Mouse (Mus musculus): ENCODE data around the gene Galt. TPM values are rescaled to one million over a fixed set of nuclear protein-coding genes. Genes with fewer than 3 reads are reported as not detected.

The Galt gene
- polyA plus RNA-seq, 1 experiment, result 211 TPM

DNA sequence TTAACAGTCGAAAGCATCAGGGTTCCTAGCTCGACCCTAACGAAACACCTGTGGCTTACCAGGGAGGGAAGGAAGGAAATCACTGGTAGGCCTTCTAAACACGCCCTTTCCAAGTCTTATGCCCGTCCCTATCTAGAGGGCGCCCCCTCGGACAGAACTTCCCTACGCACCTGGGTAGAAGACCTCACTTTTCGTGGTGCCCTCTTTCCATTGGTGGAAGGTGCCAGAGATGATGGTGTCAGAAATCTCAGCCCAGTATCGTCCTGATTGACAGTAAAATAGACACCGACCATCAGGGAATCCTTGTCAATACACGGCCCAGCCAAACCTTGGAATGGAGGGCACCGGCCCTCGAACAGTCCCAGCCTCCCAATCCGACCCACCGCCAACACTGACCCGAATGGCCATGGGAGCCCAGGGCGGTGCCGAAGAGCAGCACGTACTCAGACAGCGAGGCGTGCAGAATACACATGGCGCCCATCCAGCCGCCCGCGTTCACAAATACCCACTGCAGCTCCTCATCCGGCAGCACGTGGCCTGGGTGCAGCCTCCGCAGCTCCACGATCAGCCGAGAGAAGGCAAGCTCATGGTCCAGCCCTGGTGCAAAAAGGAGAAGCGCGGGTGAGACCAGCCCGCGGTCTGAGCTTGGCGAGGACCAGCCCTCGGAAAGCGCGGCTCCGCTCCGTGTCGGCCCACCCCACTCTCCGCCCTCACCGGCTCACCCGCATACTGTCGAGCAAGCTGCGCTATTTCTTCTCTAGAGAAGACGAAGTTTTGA, 14.5 kb upstream of the Galt start:
- peaks cover 11% of the 10 kb centered on the region for H3K4me1 ChIP-seq (replicated peaks; ENCODE audit: control insufficient read depth, insufficient read depth, low read length)
- H3K27me3 ChIP-seq (ENCODE audit: control insufficient read depth, insufficient read depth, low read length), result no peaks in the 10 kb centered on the region
- no peaks in the 10 kb centered on the region for H3K36me3 ChIP-seq (ENCODE audit: control insufficient read depth, insufficient read depth, low read length)
- TF ChIP-seq POLR2A (IDR thresholded peaks at IDR 0.05; ENCODE audit: control insufficient read depth, extremely low read depth, insufficient read depth, low read length, poor library complexity), result no peak
- no peak for TF ChIP-seq CTCF (IDR thresholded peaks at IDR 0.05; ENCODE audit: borderline replicate concordance, control insufficient read depth, extremely low read depth, insufficient read depth, low read length, poor library complexity)
- WGBS, result under 1% methylated on average over 48 of the region's 48 CpGs
- H3K4me3 ChIP-seq (ENCODE audit: control insufficient read depth, insufficient read depth, low read length), result peak overlapping the region; percentile 88
- peak; percentile 48 for DNase-seq
- peak overlapping the region; percentile 30 for H3K27ac ChIP-seq (ENCODE audit: control insufficient read depth, insufficient read depth, low read length)

DNA sequence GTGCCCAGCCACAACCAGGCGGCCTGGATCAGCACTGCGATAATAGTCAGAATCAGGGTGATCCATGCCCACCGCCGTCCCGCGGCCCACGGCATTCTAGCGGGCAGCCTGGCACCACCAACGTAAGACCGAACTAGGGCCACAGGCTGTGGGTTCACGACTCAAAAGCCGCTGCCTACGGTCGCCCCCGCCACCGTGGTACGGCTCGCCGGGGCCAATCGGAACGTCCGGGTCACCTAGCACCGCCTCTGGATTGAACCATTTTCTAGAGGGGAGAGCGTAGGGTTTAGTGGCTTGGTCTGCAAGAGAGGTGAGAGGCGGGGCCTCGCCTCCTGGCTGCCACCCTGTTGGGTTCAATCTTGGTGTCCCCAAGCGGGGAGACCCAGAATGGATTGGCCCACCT, 13.9 kb upstream of the Galt start:
- Histone ChIP-seq H3K4me1 (replicated peaks; ENCODE audit: control insufficient read depth, insufficient read depth, low read length) (peaks cover 11% of the 10 kb centered on the region), H3K27ac (ENCODE audit: control insufficient read depth, insufficient read depth, low read length) (peak overlapping the region; percentile 30), H3K4me3 (ENCODE audit: control insufficient read depth, insufficient read depth, low read length) (peak overlapping the region; percentile 88), H3K27me3 (ENCODE audit: control insufficient read depth, insufficient read depth, low read length) (no peaks in the 10 kb centered on the region), H3K36me3 (ENCODE audit: control insufficient read depth, insufficient read depth, low read length) (no peaks in the 10 kb centered on the region)
- under 1% methylated on average over 27 of the region's 27 CpGs for WGBS
- no peak; the same call in 1 of the 2 replicates for TF ChIP-seq CTCF (IDR thresholded peaks at IDR 0.05; ENCODE audit: borderline replicate concordance, control insufficient read depth, extremely low read depth, insufficient read depth, low read length, poor library complexity)
- TF ChIP-seq POLR2A (IDR thresholded peaks at IDR 0.05; ENCODE audit: control insufficient read depth, extremely low read depth, insufficient read depth, low read length, poor library complexity), result peak; percentile 68
- DNase-seq, result peak; percentile 94

DNA sequence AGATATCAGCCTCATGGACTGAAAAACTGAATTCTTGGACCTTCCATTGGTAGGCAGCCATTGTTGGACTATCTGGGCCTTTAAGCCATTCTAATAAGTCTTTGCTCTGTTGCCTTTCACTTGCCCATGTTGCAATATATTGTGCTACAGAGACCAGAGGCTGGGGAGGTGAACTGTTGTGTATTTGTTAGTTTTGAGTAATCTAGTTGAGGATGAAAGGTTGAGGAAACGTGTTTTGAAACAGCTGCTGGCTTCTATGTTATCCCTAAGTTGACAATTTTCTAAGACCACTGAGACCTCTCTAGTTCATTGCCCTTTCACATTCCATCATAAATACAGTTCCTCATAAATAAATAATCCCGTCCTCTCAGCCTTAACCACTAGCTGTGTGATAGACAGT, 10.9 kb upstream of the Galt start:
- Histone ChIP-seq H3K27me3 (ENCODE audit: control insufficient read depth, insufficient read depth, low read length) (no peaks in the 10 kb centered on the region), H3K36me3 (ENCODE audit: control insufficient read depth, insufficient read depth, low read length) (no peaks in the 10 kb centered on the region)
- 87% methylated on average over 2 of the region's 2 CpGs for WGBS

DNA sequence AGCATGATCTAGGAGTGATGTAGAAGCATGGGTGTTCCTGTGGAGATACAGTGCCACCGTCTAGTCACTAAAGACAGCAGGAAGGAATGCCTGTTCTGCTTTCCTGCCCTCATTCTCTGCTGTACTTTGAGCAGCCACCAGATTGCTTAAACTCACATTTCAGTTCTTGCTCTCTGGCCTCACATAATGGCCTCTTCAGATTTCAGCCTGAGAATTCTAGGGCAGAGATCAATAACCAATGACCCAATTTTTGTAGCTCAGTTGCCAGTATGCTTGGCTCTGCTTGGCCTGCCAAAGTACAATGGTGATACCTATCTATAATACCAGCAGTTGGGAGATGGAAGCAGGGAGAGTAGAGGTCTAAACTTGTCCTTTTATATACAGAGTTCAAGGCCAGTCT, 10.0 kb upstream of the Galt start:
- no peak overlapping the region for H3K27ac ChIP-seq (ENCODE audit: control insufficient read depth, insufficient read depth, low read length)
- no peaks in the 10 kb centered on the region for H3K36me3 ChIP-seq (ENCODE audit: control insufficient read depth, insufficient read depth, low read length)
- no peak for DNase-seq
- H3K4me1 ChIP-seq (replicated peaks; ENCODE audit: control insufficient read depth, insufficient read depth, low read length), result peaks cover 7% of the 10 kb centered on the region
- no peaks in the 10 kb centered on the region for H3K27me3 ChIP-seq (ENCODE audit: control insufficient read depth, insufficient read depth, low read length)
- TF ChIP-seq POLR2A (IDR thresholded peaks at IDR 0.05; ENCODE audit: control insufficient read depth, extremely low read depth, insufficient read depth, low read length, poor library complexity) (no peak), CTCF (IDR thresholded peaks at IDR 0.05; ENCODE audit: borderline replicate concordance, control insufficient read depth, extremely low read depth, insufficient read depth, low read length, poor library complexity) (no peak)
- no peak overlapping the region for H3K4me3 ChIP-seq (ENCODE audit: control insufficient read depth, insufficient read depth, low read length)
- WGBS, result 100% methylated on average over 1 of the region's 1 CpGs

More for the DNA sequence above, 10.9 kb upstream of the Galt start:
- no peak overlapping the region for H3K27ac ChIP-seq (ENCODE audit: control insufficient read depth, insufficient read depth, low read length)
- no peak for TF ChIP-seq CTCF (IDR thresholded peaks at IDR 0.05; ENCODE audit: borderline replicate concordance, control insufficient read depth, extremely low read depth, insufficient read depth, low read length, poor library complexity)
- TF ChIP-seq POLR2A (IDR thresholded peaks at IDR 0.05; ENCODE audit: control insufficient read depth, extremely low read depth, insufficient read depth, low read length, poor library complexity), result no peak
- DNase-seq, result no peak
- H3K4me3 ChIP-seq (ENCODE audit: control insufficient read depth, insufficient read depth, low read length), result no peak overlapping the region
- H3K4me1 ChIP-seq (replicated peaks; ENCODE audit: control insufficient read depth, insufficient read depth, low read length), result peaks cover 11% of the 10 kb centered on the region

DNA sequence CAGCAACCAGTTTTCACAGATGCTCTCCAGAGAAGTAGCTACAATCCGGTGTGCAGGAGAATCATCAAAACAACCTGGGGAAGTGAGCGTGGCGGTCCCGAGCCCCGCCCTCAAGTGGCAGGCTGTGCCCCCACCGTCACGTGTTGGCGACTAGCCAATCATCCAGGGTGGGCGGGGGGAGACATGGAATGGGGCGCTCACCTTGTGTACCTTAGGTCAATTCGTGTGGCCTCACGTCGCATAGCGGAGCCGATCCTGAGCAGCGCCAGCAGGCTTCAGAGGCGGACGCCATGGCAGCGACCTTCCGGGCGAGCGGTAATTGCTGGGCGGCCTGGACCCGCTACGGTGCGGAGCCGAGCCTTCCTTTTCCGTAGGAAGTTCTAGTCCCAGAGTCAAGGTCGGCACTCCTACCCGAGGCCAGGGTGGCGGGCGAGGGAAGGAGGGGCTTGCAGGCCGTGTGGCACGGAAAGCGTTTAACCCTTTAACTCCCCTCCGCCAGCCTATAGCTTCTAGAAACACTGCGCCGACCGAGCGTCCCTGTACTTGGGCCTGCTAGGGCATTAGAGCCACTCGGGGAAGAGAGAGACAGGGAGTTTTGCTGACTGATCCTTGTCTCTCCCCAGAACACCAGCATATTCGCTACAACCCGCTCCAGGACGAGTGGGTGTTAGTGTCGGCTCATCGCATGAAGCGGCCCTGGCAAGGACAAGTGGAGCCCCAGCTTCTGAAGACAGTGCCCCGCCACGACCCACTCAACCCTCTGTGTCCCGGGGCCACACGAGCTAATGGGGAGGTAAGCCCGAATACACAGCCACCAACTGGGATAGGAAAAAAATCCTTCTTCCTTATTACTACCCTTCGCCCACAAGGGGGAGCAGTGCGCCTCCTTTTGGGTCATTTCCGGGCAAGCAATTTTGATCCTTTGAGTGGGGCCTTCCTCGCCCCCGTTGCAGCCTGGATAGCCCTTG, 594 bp downstream of the Galt start, which contains the start of gene Sigmar1:
Sigmar1 (minus strand) TSS at position 820 of the 968 bp plus-strand sequence.
- H3K27ac ChIP-seq (ENCODE audit: control insufficient read depth, insufficient read depth, low read length), result peak within 1 kb of the TSS; percentile 63
- TF ChIP-seq CTCF (IDR thresholded peaks at IDR 0.05; ENCODE audit: borderline replicate concordance, control insufficient read depth, extremely low read depth, insufficient read depth, low read length, poor library complexity) (peak; percentile 51; the same call in 1 of the 2 replicates), POLR2A (IDR thresholded peaks at IDR 0.05; ENCODE audit: control insufficient read depth, extremely low read depth, insufficient read depth, low read length, poor library complexity) (peak; percentile 86)
- under 1% methylated on average over 57 of the region's 57 CpGs for WGBS
- no peaks in the 10 kb centered on the region for H3K27me3 ChIP-seq (ENCODE audit: control insufficient read depth, insufficient read depth, low read length)
- DNase-seq, result peak; percentile 96
- H3K4me1 ChIP-seq (replicated peaks; ENCODE audit: control insufficient read depth, insufficient read depth, low read length), result peaks cover 18% of the 10 kb centered on the region
- H3K4me3 ChIP-seq (ENCODE audit: control insufficient read depth, insufficient read depth, low read length), result peak within 1 kb of the TSS; percentile 93
- peaks cover 6% of the 10 kb centered on the region for H3K36me3 ChIP-seq (ENCODE audit: control insufficient read depth, insufficient read depth, low read length)

DNA sequence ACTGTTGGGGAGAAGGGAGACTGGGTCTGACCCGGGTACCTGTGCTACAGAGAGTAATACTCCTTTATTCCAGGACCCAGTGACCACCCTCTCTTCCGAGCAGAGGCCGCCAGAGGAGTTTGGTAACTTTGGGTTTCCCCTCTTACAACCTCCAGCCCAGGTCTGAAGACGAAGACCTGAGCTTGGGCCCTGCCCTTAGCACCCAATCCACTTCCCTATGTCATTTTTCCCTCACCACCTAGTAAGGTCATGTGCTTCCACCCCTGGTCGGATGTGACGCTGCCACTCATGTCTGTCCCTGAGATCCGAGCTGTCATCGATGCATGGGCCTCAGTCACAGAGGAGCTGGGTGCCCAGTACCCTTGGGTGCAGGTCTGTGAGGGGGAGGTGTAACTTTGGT, 1.4 kb downstream of the Galt start:
- DNase-seq, result peak; percentile 23
- Histone ChIP-seq H3K27ac (ENCODE audit: control insufficient read depth, insufficient read depth, low read length) (peak overlapping the region; percentile 40; the same call in 1 of the 2 replicates), H3K36me3 (ENCODE audit: control insufficient read depth, insufficient read depth, low read length) (peaks cover 6% of the 10 kb centered on the region), H3K27me3 (ENCODE audit: control insufficient read depth, insufficient read depth, low read length) (no peaks in the 10 kb centered on the region), H3K4me3 (ENCODE audit: control insufficient read depth, insufficient read depth, low read length) (peak overlapping the region; percentile 93), H3K4me1 (replicated peaks; ENCODE audit: control insufficient read depth, insufficient read depth, low read length) (peaks cover 23% of the 10 kb centered on the region)
- WGBS, result 72% methylated on average over 8 of the region's 8 CpGs
- no peak for TF ChIP-seq CTCF (IDR thresholded peaks at IDR 0.05; ENCODE audit: borderline replicate concordance, control insufficient read depth, extremely low read depth, insufficient read depth, low read length, poor library complexity)
- TF ChIP-seq POLR2A (IDR thresholded peaks at IDR 0.05; ENCODE audit: control insufficient read depth, extremely low read depth, insufficient read depth, low read length, poor library complexity), result no peak

Data from thymus, adult 2 months (tissue).